Mouse (Mus musculus) intestine, embryonic 16.5 days (tissue): Measurements from ENCODE around the gene Flvcr2. TPM values are rescaled to one million over a fixed set of nuclear protein-coding genes. Genes with fewer than 3 reads are reported as not detected.

Experiments used
- ATAC-seq: fragments of 200-750 bp; cut with Nextera tagmentation; 2 replicates; pipeline ENCODE4 v1.8.0; 2017; ENCODE audit warnings: moderate TSS enrichment, moderate library complexity
- H3K27ac ChIP-seq: fragments of 300-500 bp; sonication (generic); 2 replicates; pipeline ENCODE4 v1.5.1; 2014; ENCODE audit warnings: mild to moderate bottlenecking, low read length
- H3K27me3 ChIP-seq: fragments of 300-500 bp; sonication (generic); replicated peaks from 2 replicates; pipeline ENCODE4 v1.6.1; 2014; ENCODE audit warnings: low read length, control low read depth, mixed read lengths; ENCODE audit not compliant: control insufficient read depth, insufficient read depth
- H3K36me3 ChIP-seq: fragments of 300-500 bp; sonication (generic); 2 replicates; pipeline ENCODE4 v1.6.1; 2014; ENCODE audit warnings: low read length, control low read depth; ENCODE audit not compliant: control insufficient read depth, insufficient read depth
- H3K4me1 ChIP-seq: fragments of 300-500 bp; sonication (generic); 2 replicates; pipeline ENCODE4 v1.6.1; 2014; ENCODE audit warnings: low read length, control low read depth, mixed read lengths; ENCODE audit not compliant: control insufficient read depth, insufficient read depth
- H3K4me2 ChIP-seq: fragments of 300-500 bp; sonication (generic); 2 replicates; pipeline ENCODE4 v1.6.1; 2014; ENCODE audit warnings: low read depth, low read length, control low read depth
- H3K4me3 ChIP-seq: fragments of 300-500 bp; sonication (generic); 2 replicates; pipeline ENCODE4 v1.5.1; 2014; ENCODE audit warnings: mild to moderate bottlenecking, low read length
- H3K9ac ChIP-seq: fragments of 300-500 bp; sonication (generic); 2 replicates; pipeline ENCODE4 v1.6.1; 2014; ENCODE audit warnings: low read depth, low read length
- H3K9me3 ChIP-seq: fragments of 300-500 bp; sonication (generic); 2 replicates; pipeline ENCODE4 v1.6.1; 2016; ENCODE audit warnings: low read length, control low read depth; ENCODE audit not compliant: control insufficient read depth
- WGBS: fragments of 180-500 bp; shearing (Covaris S2); extraction: QIAGEN DNeasy Blood & Tissue Kit; methylation state at CpG from one replicate; pipeline ENCODE4 v1.1.7; 2014; 5-methylcytosine and 5-hydroxymethylcytosine counted together
- polyA plus RNA-seq: library from polyadenylated mRNA; unstranded; fragments of >200 nt; fragmentation: Nextera tagmentation; extraction: Ambion mirVana; gene quantifications from 2 replicates; pipeline ENCODE4 v1.2.1, GENCODE M21; 2015

The Flvcr2 gene
- polyA plus RNA-seq, 1 experiment from 2014 or later = 3.8 TPM

DNA sequence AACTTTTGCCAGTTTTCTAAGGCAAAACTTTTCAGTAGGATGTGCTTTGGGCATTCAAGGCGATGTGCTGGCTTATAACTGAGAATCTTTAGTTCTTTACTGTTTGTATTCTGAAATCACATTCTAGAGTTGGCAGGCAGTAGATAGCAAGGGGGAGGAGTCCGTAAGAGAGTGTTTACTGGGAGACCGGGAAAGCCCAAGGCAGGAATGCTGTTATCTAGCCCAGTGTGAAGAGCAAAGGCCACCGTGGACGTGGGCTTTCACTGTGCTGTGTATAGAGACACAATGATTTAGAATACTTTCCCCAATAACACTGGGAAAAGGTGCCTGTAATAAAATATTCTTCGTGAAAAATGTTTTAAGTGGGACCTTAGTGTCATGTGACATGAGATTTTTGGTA, 63.4 kb downstream of the Flvcr2 start:
- peaks cover 4% of the 10 kb centered on the region; the same call in 1 of the 2 replicates for H3K36me3 ChIP-seq
- no peak overlapping the region for H3K4me2 ChIP-seq
- peaks cover 8% of the 10 kb centered on the region; the same call in 1 of the 2 replicates for H3K4me1 ChIP-seq
- H3K27me3 ChIP-seq = no peaks in the 10 kb centered on the region
- no peak overlapping the region for H3K9ac ChIP-seq
- peak; percentile 89 for ATAC-seq
- whole genome bisulfite sequencing = 22% methylated on average over 6 of the region's 6 CpGs
- H3K27ac ChIP-seq = no peak overlapping the region
- H3K4me3 ChIP-seq = no peak overlapping the region
- no peaks in the 10 kb centered on the region for H3K9me3 ChIP-seq

DNA sequence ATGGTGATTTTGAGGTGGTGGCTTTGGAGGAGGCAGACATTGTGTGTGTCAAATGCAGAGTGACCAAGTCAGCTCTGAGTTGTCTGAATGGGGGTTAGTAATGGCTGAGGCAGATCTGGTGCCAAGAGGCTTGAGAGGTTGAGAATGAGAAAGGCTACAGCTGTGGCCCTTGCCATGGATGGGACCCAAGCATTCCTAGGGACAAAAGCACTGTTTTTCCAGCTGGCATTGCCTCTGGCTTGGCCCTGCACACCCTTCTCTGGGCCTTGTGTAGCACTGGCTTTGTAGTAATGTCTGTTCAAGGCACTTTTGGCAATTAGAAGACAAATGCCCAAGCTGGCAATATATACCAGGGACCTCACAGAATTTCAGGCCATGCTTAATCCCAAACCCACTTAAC, 64.6 kb downstream of the Flvcr2 start:
- Histone ChIP-seq H3K27ac (no peak overlapping the region), H3K9me3 (no peaks in the 10 kb centered on the region), H3K9ac (no peak overlapping the region), H3K36me3 (peaks cover 4% of the 10 kb centered on the region; the same call in 1 of the 2 replicates), H3K4me1 (peaks cover 8% of the 10 kb centered on the region; the same call in 1 of the 2 replicates), H3K27me3 (no peaks in the 10 kb centered on the region), H3K4me2 (no peak overlapping the region), H3K4me3 (no peak overlapping the region)
- no peak for ATAC-seq

DNA sequence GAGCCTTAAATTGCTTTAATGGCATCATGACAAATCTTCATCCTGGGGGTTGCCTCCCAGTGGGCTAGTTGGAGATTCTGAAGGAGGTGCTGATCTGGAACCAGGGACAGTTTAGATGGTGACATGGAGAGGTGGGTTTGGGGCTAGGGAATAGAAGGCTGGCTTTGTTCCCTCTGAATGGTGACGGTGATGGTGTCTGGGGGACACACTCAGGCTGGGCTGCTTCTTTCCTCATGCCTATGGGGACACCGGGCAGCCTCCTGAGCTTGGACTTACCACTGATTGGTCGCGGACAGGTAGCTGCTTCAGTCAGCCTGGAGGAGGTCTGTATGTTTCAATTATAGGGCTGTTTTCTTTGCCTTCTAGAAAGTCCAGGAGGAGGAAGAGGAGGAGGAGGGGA, 65.3 kb downstream of the Flvcr2 start:
- H3K4me3 ChIP-seq = no peak overlapping the region
- no peaks in the 10 kb centered on the region for H3K9me3 ChIP-seq
- H3K27me3 ChIP-seq = no peaks in the 10 kb centered on the region
- WGBS = 90% methylated on average over 4 of the region's 4 CpGs
- ATAC-seq = no peak
- peaks cover 8% of the 10 kb centered on the region; the same call in 1 of the 2 replicates for H3K4me1 ChIP-seq
- H3K9ac ChIP-seq = no peak overlapping the region
- no peak overlapping the region for H3K4me2 ChIP-seq
- peaks cover 4% of the 10 kb centered on the region; the same call in 1 of the 2 replicates for H3K36me3 ChIP-seq
- no peak overlapping the region for H3K27ac ChIP-seq

DNA sequence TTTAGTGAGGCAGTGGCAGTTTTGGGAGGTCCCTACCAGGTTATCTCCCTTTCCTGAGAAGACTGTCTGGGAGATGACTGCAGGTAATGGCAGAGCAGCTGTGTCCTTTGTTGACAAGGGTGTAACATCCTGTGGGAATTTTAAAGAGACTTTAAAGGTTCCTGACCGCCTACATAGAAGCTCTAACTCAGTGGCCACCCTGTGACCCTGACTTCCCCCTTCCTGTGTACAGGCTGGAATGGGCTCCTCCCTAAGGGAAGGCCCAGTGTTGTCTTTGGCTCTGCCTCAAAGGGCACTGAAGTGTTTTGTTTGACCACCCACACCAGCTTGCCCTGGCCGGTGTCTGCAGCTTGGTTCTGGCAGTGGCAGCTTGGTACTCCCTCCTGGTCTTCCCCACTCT, 67.3 kb downstream of the Flvcr2 start:
- Histone ChIP-seq H3K4me3 (no peak overlapping the region), H3K36me3 (peaks cover 4% of the 10 kb centered on the region; the same call in 1 of the 2 replicates), H3K27ac (no peak overlapping the region), H3K4me2 (no peak overlapping the region), H3K4me1 (peaks cover 9% of the 10 kb centered on the region), H3K27me3 (no peaks in the 10 kb centered on the region), H3K9me3 (no peaks in the 10 kb centered on the region), H3K9ac (no peak overlapping the region)
- no peak for ATAC-seq
- 60% methylated on average over 2 of the region's 2 CpGs for WGBS

DNA sequence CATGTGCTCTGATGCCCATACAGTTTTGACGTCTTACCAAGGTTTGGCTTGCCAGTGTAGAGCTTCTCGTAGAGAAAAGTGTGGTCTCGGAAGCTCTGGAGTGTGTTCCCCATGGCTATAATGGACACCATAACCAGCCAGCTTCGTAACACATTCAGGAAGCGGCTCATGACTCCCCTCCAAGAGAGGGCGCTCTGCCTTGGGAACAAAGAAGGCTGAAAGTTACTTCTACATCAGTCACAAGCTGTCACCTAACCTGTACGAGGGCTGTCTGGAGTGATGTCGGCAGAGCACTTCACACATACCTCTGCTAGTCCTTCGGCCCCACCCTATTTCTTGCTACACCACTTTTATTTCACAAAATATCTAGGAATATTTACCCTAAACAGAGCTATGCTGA, 75.7 kb downstream of the Flvcr2 start:
- WGBS = 78% methylated on average over 9 of the region's 9 CpGs
- no peak overlapping the region for H3K4me3 ChIP-seq
- no peaks in the 10 kb centered on the region for H3K27me3 ChIP-seq
- no peak for ATAC-seq
- peaks cover 2% of the 10 kb centered on the region; the same call in 1 of the 2 replicates for H3K36me3 ChIP-seq
- no peaks in the 10 kb centered on the region for H3K9me3 ChIP-seq
- H3K9ac ChIP-seq = no peak overlapping the region
- no peak overlapping the region for H3K4me2 ChIP-seq
- no peak overlapping the region for H3K27ac ChIP-seq
- H3K4me1 ChIP-seq = peaks cover 18% of the 10 kb centered on the region

DNA sequence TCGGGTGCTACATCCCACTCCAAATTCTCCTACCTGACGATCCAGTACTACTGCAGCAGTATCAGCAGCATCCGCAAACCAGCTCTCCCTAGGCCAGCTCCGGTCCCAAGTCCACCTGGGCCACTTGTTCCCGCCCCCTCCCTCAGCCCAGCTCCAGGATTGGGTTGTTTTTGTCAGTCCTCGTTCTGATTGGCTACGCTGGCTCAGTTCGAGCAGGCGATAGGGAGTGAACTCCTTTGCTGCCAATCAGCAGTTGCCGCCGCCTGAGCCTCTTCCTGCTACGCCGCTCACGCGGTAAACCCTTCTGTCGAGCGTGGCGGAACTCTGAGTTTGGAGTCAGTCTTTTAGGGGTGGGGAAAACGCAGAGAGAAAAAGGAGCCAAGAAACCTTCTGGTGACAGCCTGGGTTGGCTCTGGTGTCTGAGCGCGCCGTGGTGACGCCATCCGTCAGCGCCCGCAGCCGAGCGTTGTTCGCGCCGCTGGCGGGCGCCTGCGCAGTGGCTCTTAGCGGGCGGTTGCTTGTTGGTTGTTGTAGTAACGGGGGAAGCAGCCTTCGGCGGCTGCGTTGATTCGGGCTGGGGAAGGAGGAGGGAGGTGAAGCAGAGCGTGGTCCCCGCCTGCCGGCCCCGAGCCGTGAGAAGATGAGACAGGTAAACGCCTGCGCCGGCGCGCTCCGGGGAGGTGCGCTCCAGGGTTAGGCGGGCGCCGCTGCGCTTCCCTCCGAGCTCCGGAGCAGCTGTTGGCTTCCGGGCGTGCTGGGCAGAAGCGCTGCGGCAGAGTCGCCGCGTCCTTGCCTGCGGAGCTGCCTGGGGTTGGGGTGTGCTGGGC, 78.3 kb downstream of the Flvcr2 start, which contains the start of the genes Erg28 and Ttll5:
Gene Erg28 (minus strand): TSS at position 113 of the 827 bp plus-strand sequence.
Gene Ttll5 (plus strand): TSS at position 222 of the 827 bp plus-strand sequence.
- peak within 1 kb of the TSS; percentile 99 for H3K27ac ChIP-seq
- H3K9me3 ChIP-seq = no peaks in the 10 kb centered on the region
- peak within 1 kb of the TSS; percentile 86 for H3K4me2 ChIP-seq
- no peaks in the 10 kb centered on the region for H3K27me3 ChIP-seq
- peak within 1 kb of the TSS; percentile 86 for H3K4me3 ChIP-seq
- peak within 1 kb of the TSS; percentile 72 for H3K9ac ChIP-seq
- under 1% methylated on average over 67 of the region's 67 CpGs for WGBS
- H3K4me1 ChIP-seq = peaks cover 12% of the 10 kb centered on the region
- peak; percentile 99 for ATAC-seq
- peaks cover 2% of the 10 kb centered on the region; the same call in 1 of the 2 replicates for H3K36me3 ChIP-seq

DNA sequence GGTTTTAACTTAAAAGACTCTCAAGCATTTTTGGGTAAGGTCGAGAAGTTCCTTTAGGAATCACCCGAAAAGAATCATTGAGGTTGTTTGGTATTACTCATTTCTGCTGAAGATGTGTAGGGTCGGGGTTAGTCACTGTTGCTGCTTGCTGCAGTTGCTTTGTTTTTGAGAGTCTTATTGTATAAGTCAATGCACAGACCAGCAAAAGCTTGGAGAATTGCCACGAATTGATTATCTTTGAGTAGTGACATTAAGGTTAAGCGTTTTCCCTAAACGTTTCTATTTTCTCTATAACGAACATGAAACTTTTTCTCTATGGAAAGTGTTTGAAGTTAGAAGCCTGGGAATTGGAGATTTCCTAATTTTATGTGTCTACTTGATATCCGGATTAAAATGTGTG, 79.0 kb downstream of the Flvcr2 start:
- Histone ChIP-seq H3K9ac (peak overlapping the region; percentile 72), H3K9me3 (no peaks in the 10 kb centered on the region), H3K27me3 (no peaks in the 10 kb centered on the region), H3K36me3 (peaks cover 2% of the 10 kb centered on the region; the same call in 1 of the 2 replicates), H3K4me1 (peaks cover 12% of the 10 kb centered on the region), H3K4me3 (peak overlapping the region; percentile 86), H3K4me2 (peak overlapping the region; percentile 75), H3K27ac (peak overlapping the region; percentile 99)
- 9% methylated on average over 8 of the region's 8 CpGs for WGBS
- ATAC-seq = no peak

DNA sequence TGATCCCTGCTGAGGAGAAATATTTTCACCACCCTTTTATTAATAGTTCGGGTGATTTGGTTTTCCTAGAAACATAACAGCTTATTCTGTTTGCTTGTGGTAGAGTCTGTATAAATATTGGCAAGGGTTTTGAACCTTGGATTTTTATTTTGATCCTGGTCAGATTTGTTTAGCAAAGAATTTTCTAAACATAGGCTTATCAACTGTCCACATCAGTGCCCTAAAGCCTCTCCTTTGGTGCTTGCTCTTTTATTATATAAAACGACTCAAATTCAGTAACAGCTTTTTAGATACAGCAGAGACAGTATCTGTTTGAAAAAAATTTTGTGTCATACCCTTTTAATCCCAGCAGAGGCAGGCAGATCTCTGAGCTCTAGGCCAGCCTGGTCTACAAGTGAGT, 79.5 kb downstream of the Flvcr2 start:
- Histone ChIP-seq H3K27me3 (no peaks in the 10 kb centered on the region), H3K27ac (no peak overlapping the region), H3K4me2 (no peak overlapping the region), H3K4me1 (peaks cover 12% of the 10 kb centered on the region), H3K9ac (no peak overlapping the region), H3K9me3 (no peaks in the 10 kb centered on the region), H3K36me3 (peaks cover 2% of the 10 kb centered on the region; the same call in 1 of the 2 replicates), H3K4me3 (no peak overlapping the region)
- WGBS = 72% methylated on average over 2 of the region's 2 CpGs
- no peak for ATAC-seq

DNA sequence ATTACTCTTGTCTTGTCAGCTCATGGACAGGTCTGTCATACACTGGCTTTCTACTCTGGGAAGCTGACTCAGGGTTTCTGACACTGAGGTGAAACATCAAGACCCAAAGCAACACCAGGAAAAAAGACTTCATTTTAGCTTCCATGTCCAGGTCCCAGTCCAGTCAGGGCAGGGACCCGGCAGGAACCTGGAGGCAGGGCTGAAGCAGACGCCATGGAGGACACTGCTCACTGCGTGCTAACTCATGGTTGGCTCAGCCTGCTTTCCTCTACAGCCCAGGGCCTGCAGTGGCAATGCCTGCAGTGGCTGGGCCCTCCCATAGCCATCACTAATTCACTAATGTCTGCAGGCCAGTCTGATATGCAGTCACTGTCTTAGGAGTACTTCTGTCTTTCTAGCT, 82.5 kb downstream of the Flvcr2 start:
- Histone ChIP-seq H3K4me1 (peaks cover 2% of the 10 kb centered on the region), H3K4me2 (no peak overlapping the region)

More for the DNA sequence above, 82.5 kb downstream of the Flvcr2 start:
- WGBS = 94% methylated on average over 3 of the region's 3 CpGs
- no peak overlapping the region for H3K4me3 ChIP-seq
- ATAC-seq = no peak
- no peaks in the 10 kb centered on the region for H3K9me3 ChIP-seq
- H3K27me3 ChIP-seq = no peaks in the 10 kb centered on the region
- H3K36me3 ChIP-seq = no peaks in the 10 kb centered on the region
- no peak overlapping the region for H3K9ac ChIP-seq
- no peak overlapping the region for H3K27ac ChIP-seq
